Comparison of ENCODE assay signal across 19 mouse cellular contexts in the genomic region with DNA sequence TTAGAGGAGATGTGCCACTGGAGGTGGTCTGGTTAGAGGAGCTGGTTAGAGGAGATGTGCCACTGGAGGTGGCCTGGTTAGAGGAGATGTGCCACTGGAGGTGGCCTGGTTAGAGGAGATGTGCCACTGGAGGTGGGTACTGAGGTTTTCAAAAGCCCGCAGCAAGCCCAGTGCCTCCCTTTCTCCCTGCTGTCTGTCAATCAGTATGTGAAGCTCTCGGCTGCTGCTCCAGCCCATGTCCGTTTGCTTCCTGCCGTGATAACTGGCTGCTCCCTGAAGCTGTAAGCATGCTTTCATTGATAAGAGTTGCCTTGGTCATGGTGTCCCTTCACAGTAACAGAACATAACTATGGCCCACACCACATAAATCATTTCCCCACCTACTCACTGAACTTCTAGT.
"Had no signal": no experiment of that assay in that cellular context is flagged by ENCODE, and none has a peak within 500 bp of the region (broad histone marks: within the 10 kb centered on the region; RNA-seq: fewer than 3 reads in every experiment).

No protein-coding gene starts in this region.

- H3K9me3 ChIP-seq: midbrain, embryonic 10.5 days; midbrain, embryonic 12.5 days; neural tube, embryonic 13.5 days; neural tube, embryonic 15.5 days had no signal

- H3K4me2 ChIP-seq: lung, embryonic 14.5 days; midbrain, embryonic 12.5 days; neural tube, embryonic 13.5 days; neural tube, embryonic 15.5 days had no signal

- H3K27ac ChIP-seq: midbrain, embryonic 10.5 days; midbrain, embryonic 12.5 days; neural tube, embryonic 13.5 days; neural tube, embryonic 15.5 days had no signal

- H3K4me1 ChIP-seq: midbrain, embryonic 10.5 days; midbrain, embryonic 12.5 days; neural tube, embryonic 13.5 days; neural tube, embryonic 15.5 days had no signal

- H3K36me3 ChIP-seq: midbrain, embryonic 10.5 days; midbrain, embryonic 12.5 days; neural tube, embryonic 13.5 days; neural tube, embryonic 15.5 days had no signal

- H3K9ac ChIP-seq: lung, embryonic 14.5 days; midbrain, embryonic 12.5 days; neural tube, embryonic 13.5 days; neural tube, embryonic 15.5 days had no signal

- ATAC-seq: midbrain, embryonic 16.5 days had no signal

- H3K4me3 ChIP-seq: midbrain, embryonic 10.5 days; midbrain, embryonic 12.5 days; myocyte; neural tube, embryonic 13.5 days; neural tube, embryonic 15.5 days had no signal

- DNase-seq: lung, adult 18-20 months; lung, embryonic 14.5 days; lung, postnatal 10 days; lung, postnatal 4 days; midbrain, embryonic 14.5 days; retina, postnatal 1 day; right cerebral cortex, adult 18-20 months; right cerebral cortex, postnatal 25 days; right cerebral cortex, postnatal 4 days; spleen, adult 18-20 months; thymus, adult 18-20 months; thymus, postnatal 14 days; thymus, postnatal 36 days had no signal

- H3K27me3 ChIP-seq: midbrain, embryonic 12.5 days; neural tube, embryonic 13.5 days; neural tube, embryonic 15.5 days had no signal
